Mouse (Mus musculus): Measurements from ENCODE around the gene Nptxr. TPM values are rescaled to one million over a fixed set of nuclear protein-coding genes. Genes with fewer than 3 reads are reported as not detected.

The Nptxr gene
- polyA plus RNA-seq, 1 experiment = 8.0 TPM

- H3K9ac ChIP-seq (ENCODE audit: low read depth, poor library complexity, severe bottlenecking) = no peak overlapping the region
- TF ChIP-seq CTCF (IDR thresholded peaks at IDR 0.05; ENCODE audit: low read depth, low read length) (no peak), EP300 (IDR thresholded peaks at IDR 0.05; ENCODE audit: insufficient read depth, low read depth, low read length) (no peak), POLR2A (IDR thresholded peaks at IDR 0.05; ENCODE audit: insufficient read depth, low read length) (no peak)
- H3K4me3 ChIP-seq (ENCODE audit: low read depth, low read length) = no peak overlapping the region
- H3K36me3 ChIP-seq (ENCODE audit: control insufficient read depth, insufficient read depth, low read length, poor library complexity, severe bottlenecking) = no peaks in the 10 kb centered on the region
- no peaks in the 10 kb centered on the region for H3K4me1 ChIP-seq (ENCODE audit: control insufficient read depth, insufficient read depth, low read length)
- no peaks in the 10 kb centered on the region for H3K27me3 ChIP-seq (ENCODE audit: control insufficient read depth, insufficient read depth, low read length, poor library complexity, severe bottlenecking)
- no peak overlapping the region for H3K27ac ChIP-seq (ENCODE audit: insufficient read depth, low read length)
- no peaks in the 10 kb centered on the region for H3K9me3 ChIP-seq (replicated peaks; ENCODE audit: control insufficient read depth, insufficient read depth, low read length, poor library complexity, severe bottlenecking)
These were observed 59.8 kb downstream of the Nptxr start for GRCm38 (mm10) chr15:79744742-79745141.

GRCm38 (mm10) chr15:79744001-79744400, 60.6 kb downstream of the Nptxr start:
- no peak overlapping the region for H3K27ac ChIP-seq (ENCODE audit: insufficient read depth, low read length)
- H3K4me1 ChIP-seq (ENCODE audit: control insufficient read depth, insufficient read depth, low read length) = no peaks in the 10 kb centered on the region
- H3K36me3 ChIP-seq (ENCODE audit: control insufficient read depth, insufficient read depth, low read length, poor library complexity, severe bottlenecking) = no peaks in the 10 kb centered on the region
- no peaks in the 10 kb centered on the region for H3K9me3 ChIP-seq (replicated peaks; ENCODE audit: control insufficient read depth, insufficient read depth, low read length, poor library complexity, severe bottlenecking)
- no peak overlapping the region for H3K4me3 ChIP-seq (ENCODE audit: low read depth, low read length)
- H3K27me3 ChIP-seq (ENCODE audit: control insufficient read depth, insufficient read depth, low read length, poor library complexity, severe bottlenecking) = no peaks in the 10 kb centered on the region
- no peak overlapping the region for H3K9ac ChIP-seq (ENCODE audit: low read depth, poor library complexity, severe bottlenecking)
- TF ChIP-seq EP300 (IDR thresholded peaks at IDR 0.05; ENCODE audit: insufficient read depth, low read depth, low read length) = no peak
- TF ChIP-seq CTCF (IDR thresholded peaks at IDR 0.05; ENCODE audit: low read depth, low read length) = no peak
- TF ChIP-seq POLR2A (IDR thresholded peaks at IDR 0.05; ENCODE audit: insufficient read depth, low read length) = no peak

GRCm38 (mm10) chr15:79742706-79743023, 61.9 kb downstream of the Nptxr start:
- Histone ChIP-seq H3K9ac (ENCODE audit: low read depth, poor library complexity, severe bottlenecking) (peak overlapping the region; percentile 77), H3K36me3 (ENCODE audit: control insufficient read depth, insufficient read depth, low read length, poor library complexity, severe bottlenecking) (no peaks in the 10 kb centered on the region), H3K4me3 (ENCODE audit: low read depth, low read length) (peak overlapping the region; percentile 80), H3K4me1 (ENCODE audit: control insufficient read depth, insufficient read depth, low read length) (no peaks in the 10 kb centered on the region), H3K27me3 (ENCODE audit: control insufficient read depth, insufficient read depth, low read length, poor library complexity, severe bottlenecking) (no peaks in the 10 kb centered on the region), H3K9me3 (replicated peaks; ENCODE audit: control insufficient read depth, insufficient read depth, low read length, poor library complexity, severe bottlenecking) (no peaks in the 10 kb centered on the region), H3K27ac (ENCODE audit: insufficient read depth, low read length) (no peak overlapping the region)
- TF ChIP-seq CTCF (IDR thresholded peaks at IDR 0.05; ENCODE audit: low read depth, low read length) = no peak
- no peak for TF ChIP-seq EP300 (IDR thresholded peaks at IDR 0.05; ENCODE audit: insufficient read depth, low read depth, low read length)
- TF ChIP-seq POLR2A (IDR thresholded peaks at IDR 0.05; ENCODE audit: insufficient read depth, low read length) = no peak

GRCm38 (mm10) chr15:79741921-79742705, 62.5 kb downstream of the Nptxr start, which contains the start of gene Sun2:
Gene Sun2, minus strand, starts transcription at chr15:79742536.
- no peak within 1 kb of the TSS for H3K27ac ChIP-seq (ENCODE audit: insufficient read depth, low read length)
- peak within 1 kb of the TSS; percentile 77 for H3K9ac ChIP-seq (ENCODE audit: low read depth, poor library complexity, severe bottlenecking)
- no peaks in the 10 kb centered on the region for H3K36me3 ChIP-seq (ENCODE audit: control insufficient read depth, insufficient read depth, low read length, poor library complexity, severe bottlenecking)
- no peaks in the 10 kb centered on the region for H3K27me3 ChIP-seq (ENCODE audit: control insufficient read depth, insufficient read depth, low read length, poor library complexity, severe bottlenecking)
- peak within 1 kb of the TSS; percentile 80 for H3K4me3 ChIP-seq (ENCODE audit: low read depth, low read length)
- no peaks in the 10 kb centered on the region for H3K9me3 ChIP-seq (replicated peaks; ENCODE audit: control insufficient read depth, insufficient read depth, low read length, poor library complexity, severe bottlenecking)
- no peaks in the 10 kb centered on the region for H3K4me1 ChIP-seq (ENCODE audit: control insufficient read depth, insufficient read depth, low read length)
- no peak for TF ChIP-seq CTCF (IDR thresholded peaks at IDR 0.05; ENCODE audit: low read depth, low read length)
- no peak for TF ChIP-seq EP300 (IDR thresholded peaks at IDR 0.05; ENCODE audit: insufficient read depth, low read depth, low read length)
- TF ChIP-seq POLR2A (IDR thresholded peaks at IDR 0.05; ENCODE audit: insufficient read depth, low read length) = no peak

GRCm38 (mm10) chr15:79741173-79741858, 63.2 kb downstream of the Nptxr start:
- no peaks in the 10 kb centered on the region for H3K9me3 ChIP-seq (replicated peaks; ENCODE audit: control insufficient read depth, insufficient read depth, low read length, poor library complexity, severe bottlenecking)
- H3K9ac ChIP-seq (ENCODE audit: low read depth, poor library complexity, severe bottlenecking) = peak overlapping the region; percentile 77
- no peaks in the 10 kb centered on the region for H3K27me3 ChIP-seq (ENCODE audit: control insufficient read depth, insufficient read depth, low read length, poor library complexity, severe bottlenecking)
- no peaks in the 10 kb centered on the region for H3K4me1 ChIP-seq (ENCODE audit: control insufficient read depth, insufficient read depth, low read length)
- H3K36me3 ChIP-seq (ENCODE audit: control insufficient read depth, insufficient read depth, low read length, poor library complexity, severe bottlenecking) = no peaks in the 10 kb centered on the region
- no peak overlapping the region for H3K27ac ChIP-seq (ENCODE audit: insufficient read depth, low read length)
- no peak for TF ChIP-seq EP300 (IDR thresholded peaks at IDR 0.05; ENCODE audit: insufficient read depth, low read depth, low read length)
- H3K4me3 ChIP-seq (ENCODE audit: low read depth, low read length) = peak overlapping the region; percentile 80

DNA sequence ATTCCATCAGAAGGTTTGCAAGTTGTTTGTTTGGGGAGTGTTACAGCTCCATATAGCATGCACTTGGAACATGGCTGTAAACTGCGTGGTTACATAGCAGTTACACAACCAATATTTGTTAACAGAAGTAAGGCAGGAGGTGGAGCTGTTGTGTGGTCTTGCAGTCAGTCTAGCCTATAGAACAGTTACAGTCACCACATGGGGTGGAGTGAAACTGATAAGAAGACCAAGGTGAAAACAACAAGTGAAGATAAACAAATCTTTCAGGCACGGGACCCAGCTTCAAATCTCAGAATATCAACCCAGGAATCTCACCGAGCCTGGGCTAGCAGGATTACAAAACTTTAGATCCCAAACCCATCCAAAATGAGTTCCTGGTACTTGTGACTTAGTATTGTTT, 63.8 kb downstream of the Nptxr start:
- Histone ChIP-seq H3K9ac (ENCODE audit: low read depth, poor library complexity, severe bottlenecking) (no peak overlapping the region), H3K36me3 (ENCODE audit: control insufficient read depth, insufficient read depth, low read length, poor library complexity, severe bottlenecking) (no peaks in the 10 kb centered on the region), H3K4me1 (ENCODE audit: control insufficient read depth, insufficient read depth, low read length) (no peaks in the 10 kb centered on the region), H3K9me3 (replicated peaks; ENCODE audit: control insufficient read depth, insufficient read depth, low read length, poor library complexity, severe bottlenecking) (no peaks in the 10 kb centered on the region), H3K27ac (ENCODE audit: insufficient read depth, low read length) (no peak overlapping the region), H3K27me3 (ENCODE audit: control insufficient read depth, insufficient read depth, low read length, poor library complexity, severe bottlenecking) (no peaks in the 10 kb centered on the region), H3K4me3 (ENCODE audit: low read depth, low read length) (no peak overlapping the region)
- no peak for TF ChIP-seq CTCF (IDR thresholded peaks at IDR 0.05; ENCODE audit: low read depth, low read length)
- TF ChIP-seq POLR2A (IDR thresholded peaks at IDR 0.05; ENCODE audit: insufficient read depth, low read length) = no peak

Other genes with a start within 250 kb of the Nptxr start
- gene Dmc1, start 199.7 kb downstream of the Nptxr start, polyA plus RNA-seq (2011; ENCODE audit: insufficient read depth, insufficient read length, low read depth, missing spikeins) = 23.5 and 26.8 TPM in 2 replicates
- 3.2 and 3.4 TPM in 2 replicates for gene Fam227a, start 145.8 kb downstream of the Nptxr start, polyA plus RNA-seq (2011; ENCODE audit: insufficient read depth, insufficient read length, low read depth, missing spikeins)
- gene Cby1, start 145.6 kb downstream of the Nptxr start, polyA plus RNA-seq (2011; ENCODE audit: insufficient read depth, insufficient read length, low read depth, missing spikeins) = 22.0 and 28.7 TPM in 2 replicates
- gene Tomm22, start 133.9 kb downstream of the Nptxr start, polyA plus RNA-seq (2011; ENCODE audit: insufficient read depth, insufficient read length, low read depth, missing spikeins) = 131 and 145 TPM in 2 replicates
- 20.7 and 20.9 TPM in 2 replicates for gene Josd1, start 116.8 kb downstream of the Nptxr start, polyA plus RNA-seq (2011; ENCODE audit: insufficient read depth, insufficient read length, low read depth, missing spikeins)
- 32.4 and 38.3 TPM in 2 replicates for gene Gtpbp1, start 113.9 kb downstream of the Nptxr start, polyA plus RNA-seq (2011; ENCODE audit: insufficient read depth, insufficient read length, low read depth, missing spikeins)
- gene Sun2, start 62.2 kb downstream of the Nptxr start, polyA plus RNA-seq (2011; ENCODE audit: insufficient read depth, insufficient read length, low read depth, missing spikeins) = 7.8 and 11.7 TPM in 2 replicates
- gene Dnal4, start 26.9 kb downstream of the Nptxr start, polyA plus RNA-seq (2011; ENCODE audit: insufficient read depth, insufficient read length, low read depth, missing spikeins) = 15.7 and 19.9 TPM in 2 replicates
- 1.2 TPM in 1 of 2 replicates, not detected in the other for gene Npcd, start 29.5 kb upstream of the Nptxr start, polyA plus RNA-seq (2011; ENCODE audit: insufficient read depth, insufficient read length, low read depth, missing spikeins)
- gene Cbx6, start 29.9 kb upstream of the Nptxr start, polyA plus RNA-seq (2011; ENCODE audit: insufficient read depth, insufficient read length, low read depth, missing spikeins) = 25.7 and 28.7 TPM in 2 replicates
- 98.9 and 114 TPM in 2 replicates for gene Apobec3, start 86.9 kb upstream of the Nptxr start, polyA plus RNA-seq (2011; ENCODE audit: insufficient read depth, insufficient read length, low read depth, missing spikeins)
- gene Cbx7, start 166.4 kb upstream of the Nptxr start, polyA plus RNA-seq (2011; ENCODE audit: insufficient read depth, insufficient read length, low read depth, missing spikeins) = 111 and 112 TPM in 2 replicates
- gene Pdgfb, start 210.2 kb upstream of the Nptxr start, polyA plus RNA-seq (2011; ENCODE audit: insufficient read depth, insufficient read length, low read depth, missing spikeins) = 16.8 and 17.1 TPM in 2 replicates